Mouse (Mus musculus) bone marrow, adult 2 months (tissue): ENCODE measurements around the gene Styk1. TPM values are rescaled to one million over a fixed set of nuclear protein-coding genes. Genes with fewer than 3 reads are reported as not detected.

Experiments used
- H3K27ac ChIP-seq: fragments of 200-500 bp; 2 replicates; pipeline ENCODE4 v1.5.1; 2012; ENCODE audit warnings: low read depth, mild to moderate bottlenecking, control low read depth, inconsistent platforms, low read length; ENCODE audit not compliant: control insufficient read depth, poor library complexity, insufficient read depth
- H3K4me1 ChIP-seq: fragments of 200-500 bp; 2 replicates; pipeline ENCODE4 v1.6.1; 2011; ENCODE audit warnings: low read length; ENCODE audit not compliant: control insufficient read depth, insufficient read depth
- H3K4me3 ChIP-seq: fragments of 200-500 bp; replicated peaks from 2 replicates; pipeline ENCODE3; 2011; ENCODE audit warnings: mild to moderate bottlenecking, low read depth, low read length, control low read depth; ENCODE audit not compliant: control insufficient read depth
- CTCF ChIP-seq: fragments of 200-500 bp; IDR thresholded peaks from 2 replicates; pipeline ENCODE4 v1.5.1; 2011; ENCODE audit warnings: low read length, control low read depth; ENCODE audit not compliant: control insufficient read depth, insufficient read depth
- POLR2A ChIP-seq: fragments of 200-500 bp; IDR thresholded peaks from 2 replicates; pipeline ENCODE4 v1.6.1; 2011; ENCODE audit warnings: low read depth, mild to moderate bottlenecking, control low read depth, low read length, borderline replicate concordance; ENCODE audit not compliant: control insufficient read depth
- WGBS: fragments of 180-500 bp; shearing (Covaris S2); methylation state at CpG from one replicate; pipeline ENCODE4 v1.1.7; 2018; 5-methylcytosine and 5-hydroxymethylcytosine counted together
- polyA plus RNA-seq: library from polyadenylated mRNA; stranded (reverse); fragments of >200 nt; gene quantifications from 2 replicates; pipeline ENCODE4 v1.2.4, GENCODE M21; 2011; ENCODE audit warnings: low replicate concordance; ENCODE audit not compliant: missing spikeins, insufficient read depth, insufficient read length

The Styk1 gene
- polyA plus RNA-seq, 1 experiment: 0.60 TPM

- TF ChIP-seq POLR2A: no peak
- no peak for TF ChIP-seq CTCF
- 74% methylated on average over 2 of the region's 2 CpGs for WGBS
- Histone ChIP-seq H3K27ac (no peak overlapping the region), H3K4me1 (peaks cover 3% of the 10 kb centered on the region; the same call in 1 of the 2 replicates), H3K4me3 (no peak overlapping the region)
Measured at GRCm38 (mm10) chr6:131359543-131359942, 6.1 kb upstream of the Styk1 start.

- no peak for TF ChIP-seq CTCF
- no peak for TF ChIP-seq POLR2A
- peaks cover 2% of the 10 kb centered on the region; the same call in 1 of the 2 replicates for H3K4me1 ChIP-seq
- H3K27ac ChIP-seq: no peak overlapping the region
- 65% methylated on average over 4 of the region's 4 CpGs for WGBS
- H3K4me3 ChIP-seq: no peak overlapping the region
Measured at GRCm38 (mm10) chr6:131354913-131355312, 1.5 kb upstream of the Styk1 start.

GRCm38 (mm10) chr6:131347026-131347425 lies 6.4 kb downstream of the Styk1 start:
- Histone ChIP-seq H3K27ac (no peak overlapping the region), H3K4me3 (no peak overlapping the region), H3K4me1 (no peaks in the 10 kb centered on the region; the same call in 1 of the 2 replicates)
- no peak for TF ChIP-seq CTCF
- TF ChIP-seq POLR2A: no peak
- 81% methylated on average over 2 of the region's 2 CpGs for WGBS

DNA sequence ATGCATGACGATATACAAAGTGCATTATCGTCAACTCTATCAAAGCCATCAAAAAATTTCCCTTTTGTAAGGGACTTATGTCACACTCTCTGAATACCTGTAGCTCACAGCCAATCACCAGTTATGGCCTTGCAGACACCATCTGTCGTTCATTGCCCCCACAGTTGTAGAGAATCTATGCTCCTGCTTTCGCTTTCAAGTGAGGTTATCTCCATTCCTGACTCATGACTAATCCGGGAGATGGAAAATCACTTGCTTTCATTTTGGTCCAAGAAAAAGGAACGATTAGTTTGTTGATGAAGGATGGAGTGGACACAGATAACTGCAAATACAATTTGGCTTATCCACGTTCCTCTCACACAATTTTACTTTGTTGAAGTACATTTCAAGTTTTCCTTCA lies 9.1 kb downstream of the Styk1 start:
- no peak overlapping the region for H3K27ac ChIP-seq
- 83% methylated on average over 7 of the region's 7 CpGs for WGBS

DNA sequence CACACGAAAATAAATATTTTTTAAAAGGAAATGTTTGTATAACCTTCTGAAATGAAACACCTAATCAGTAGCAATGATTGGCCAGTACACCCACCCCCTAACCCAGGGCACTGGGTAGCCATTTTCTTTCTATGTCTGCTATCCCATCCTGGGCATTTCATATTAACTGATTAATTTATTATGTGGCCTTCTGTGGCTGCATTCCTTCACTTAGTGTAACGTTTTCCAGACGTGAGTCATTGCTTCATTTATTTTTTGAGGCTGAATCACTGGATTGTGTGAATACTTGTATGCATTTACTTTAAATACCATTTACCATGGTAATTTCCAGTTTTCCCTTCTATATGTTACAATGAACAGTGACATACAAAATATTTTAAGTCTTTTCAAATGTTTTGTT lies 13.3 kb downstream of the Styk1 start:
- H3K27ac ChIP-seq: no peak overlapping the region
- TF ChIP-seq CTCF (no peak), POLR2A (no peak)
- WGBS: 71% methylated on average over 3 of the region's 3 CpGs
- no peak overlapping the region for H3K4me3 ChIP-seq
- H3K4me1 ChIP-seq: no peaks in the 10 kb centered on the region

More for the DNA sequence above, 9.1 kb downstream of the Styk1 start:
- no peaks in the 10 kb centered on the region for H3K4me1 ChIP-seq
- no peak overlapping the region for H3K4me3 ChIP-seq
- no peak for TF ChIP-seq CTCF
- TF ChIP-seq POLR2A: no peak

- Histone ChIP-seq H3K4me1 (no peaks in the 10 kb centered on the region), H3K27ac (no peak overlapping the region), H3K4me3 (no peak overlapping the region)
- whole genome bisulfite sequencing: 67% methylated on average over 3 of the region's 3 CpGs
- TF ChIP-seq CTCF: no peak
- TF ChIP-seq POLR2A: no peak
Measured at GRCm38 (mm10) chr6:131339309-131339708, 14.1 kb downstream of the Styk1 start.

DNA sequence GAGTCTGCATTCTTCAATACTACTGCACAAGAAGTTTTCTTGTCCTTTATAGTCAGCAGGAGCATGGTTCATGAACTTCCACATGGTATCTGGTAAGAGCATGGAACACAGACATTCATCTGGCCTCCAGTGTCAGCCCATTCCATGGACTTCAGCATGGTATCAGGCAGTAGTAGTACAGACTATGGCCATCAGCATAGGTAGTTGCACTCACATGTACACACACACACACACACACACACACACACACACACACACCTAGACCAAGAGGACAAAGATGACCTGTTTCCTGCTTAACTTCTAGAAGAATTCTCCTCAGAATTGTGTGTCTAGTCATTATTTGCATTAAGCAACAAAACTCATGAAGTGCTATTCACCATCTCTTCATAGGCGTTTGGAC lies 14.6 kb downstream of the Styk1 start:
- TF ChIP-seq CTCF (no peak), POLR2A (no peak)
- H3K27ac ChIP-seq: no peak overlapping the region
- WGBS: 69% methylated on average over 1 of the region's 1 CpGs
- no peaks in the 10 kb centered on the region for H3K4me1 ChIP-seq
- H3K4me3 ChIP-seq: no peak overlapping the region

DNA sequence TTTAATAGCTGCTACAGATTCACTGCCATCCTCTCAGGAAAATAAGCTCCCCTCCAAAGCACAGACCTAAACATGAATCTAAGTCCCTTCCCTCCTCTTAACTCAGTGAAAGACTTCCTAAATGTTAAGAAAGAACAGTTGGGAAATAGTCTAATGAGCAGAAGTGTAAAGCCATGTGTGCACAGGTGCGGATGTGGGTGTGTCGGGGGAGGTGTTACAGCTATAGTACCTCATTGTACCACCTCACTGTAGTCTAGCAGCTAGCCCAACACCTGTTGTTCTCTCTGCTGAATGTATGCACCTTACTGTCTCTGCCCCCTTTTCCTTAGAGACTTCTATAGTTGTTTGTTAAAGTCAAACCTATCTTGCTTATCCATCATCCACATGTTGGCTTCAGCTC lies 26.3 kb downstream of the Styk1 start:
- no peaks in the 10 kb centered on the region; the same call in 1 of the 2 replicates for H3K4me1 ChIP-seq
- no peak for TF ChIP-seq CTCF
- TF ChIP-seq POLR2A: no peak
- no peak overlapping the region for H3K4me3 ChIP-seq
- no peak overlapping the region for H3K27ac ChIP-seq
- 71% methylated on average over 2 of the region's 2 CpGs for WGBS
